Mouse (Mus musculus): ENCODE measurements around the gene Nt5c1b. TPM values are rescaled to one million over a fixed set of nuclear protein-coding genes. Genes with fewer than 3 reads are reported as not detected.

The Nt5c1b gene
- total RNA-seq (2023), result not detected

DNA sequence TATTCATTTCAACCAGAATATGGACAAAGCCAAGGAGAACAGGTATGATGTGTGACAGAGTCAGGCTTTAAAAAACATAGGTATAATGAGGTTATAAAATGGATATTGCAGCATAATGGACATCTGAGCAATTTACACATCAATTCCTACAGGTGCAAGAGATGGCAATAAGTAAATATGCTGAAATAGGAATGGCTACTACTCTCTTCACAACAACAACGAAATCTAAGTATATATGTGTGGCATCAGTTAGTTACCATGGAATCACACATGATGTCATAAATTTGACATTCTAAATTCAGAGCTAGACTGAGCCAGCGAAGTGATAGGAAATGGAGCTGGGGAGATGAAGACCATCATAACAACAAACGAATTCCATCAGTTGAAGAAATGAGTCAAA is at the start of gene Nt5c1b:
Gene Nt5c1b (plus strand): TSS at position 301 of the 400 bp plus-strand sequence.

DNA sequence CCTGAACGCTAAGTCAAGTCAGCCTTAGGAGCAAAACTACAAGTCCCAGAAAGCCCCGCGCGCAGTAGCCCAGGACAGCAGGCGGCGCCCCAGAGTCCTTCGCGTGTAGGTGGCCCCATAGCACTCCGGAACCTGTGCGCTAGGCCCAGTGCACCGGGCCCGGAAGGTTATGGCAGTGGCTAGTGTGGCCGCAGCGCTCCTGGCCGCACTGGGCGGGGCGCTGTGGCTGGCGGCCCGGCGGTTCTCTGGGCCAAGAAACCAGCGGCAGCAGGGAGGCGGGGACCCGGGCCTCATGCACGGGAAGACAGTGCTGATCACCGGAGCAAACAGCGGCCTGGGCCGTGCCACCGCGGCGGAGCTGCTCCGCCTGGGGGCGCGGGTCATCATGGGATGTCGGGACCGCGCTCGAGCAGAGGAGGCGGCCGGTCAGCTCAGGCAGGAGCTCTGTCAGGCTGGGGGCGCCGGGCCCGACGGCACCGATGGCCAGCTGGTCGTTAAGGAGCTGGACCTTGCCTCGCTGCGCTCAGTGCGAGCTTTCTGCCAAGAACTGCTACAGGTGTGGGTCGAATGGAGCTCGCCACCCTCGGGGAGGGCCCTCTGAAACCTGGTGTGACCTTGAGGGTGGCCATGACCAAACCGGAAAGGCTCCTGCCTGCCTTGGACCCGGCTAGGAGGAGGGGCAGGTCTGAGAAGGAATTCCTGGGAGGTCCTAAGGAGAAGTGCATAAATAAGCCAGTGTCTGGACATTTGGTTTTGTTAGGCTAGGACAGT is 21.1 kb downstream of the Nt5c1b start, which contains the start of gene Rdh14:
Gene Rdh14 (plus strand): TSS at position 102 of the 771 bp plus-strand sequence.

Other genes with a start within 250 kb of the Nt5c1b start
- 1 to 10 TPM; 8.2 to 8.6 TPM for gene Rdh14, start 20.8 kb downstream of the Nt5c1b start, total RNA-seq (2023)

Data from monocyte, adult 59 days (primary cell).